Mouse (Mus musculus) heart, adult 18-20 months (tissue): ENCODE measurements around the gene Kmt2b. TPM values are rescaled to one million over a fixed set of nuclear protein-coding genes. Genes with fewer than 3 reads are reported as not detected.
A peak's percentile ranks its signal among the peaks of the same experiment; 100 is the strongest.

Source experiments
- DNase-seq, 2 experiments: peaks; one replicate each; pipeline ENCODE4 v3.0.0; 2021 to 2022; ENCODE audit warnings: mixed read lengths in 1 of 2
- microRNA-seq, 2 experiments: library from miRNA; unstranded; fragments of <30 nt; microRNA quantifications; one replicate each; pipeline ENCODE4 v1.2.0; 2022
- total RNA-seq, 2 experiments: library from RNA; stranded (reverse); gene quantifications; 2 replicates each; pipeline ENCODE4 v1.2.3; 2021

Gene Kmt2b
- total RNA-seq, 2 experiments from 2014 or later: 13.6 to 18.3 TPM

GRCm38 (mm10) chr7:30534633-30535577 is 53.6 kb downstream of the Kmt2b start, which contains the start of gene Arhgap33:
TSS of gene Arhgap33 (minus strand) at chr7:30535060.
- peak; percentile 94 to 96 for DNase-seq

- DNase-seq: peak in 1 of 2 experiments; percentile 19
Measured at GRCm38 (mm10) chr7:30533941-30534632, 54.4 kb downstream of the Kmt2b start.

GRCm38 (mm10) chr7:30532931-30533330 is 55.6 kb downstream of the Kmt2b start:
- DNase-seq: peak; percentile 25 to 35

- no peak for DNase-seq
Measured at GRCm38 (mm10) chr7:30531291-30531815, 57.2 kb downstream of the Kmt2b start.

GRCm38 (mm10) chr7:30526981-30527380 is 61.5 kb downstream of the Kmt2b start:
- no peak for DNase-seq

- no peak for DNase-seq
Measured at GRCm38 (mm10) chr7:30526399-30526798, 62.1 kb downstream of the Kmt2b start.

- DNase-seq: no peak
Measured at GRCm38 (mm10) chr7:30525954-30526353, 62.6 kb downstream of the Kmt2b start.

- no peak for DNase-seq
Measured at GRCm38 (mm10) chr7:30524487-30524886, 64.0 kb downstream of the Kmt2b start.

GRCm38 (mm10) chr7:30522871-30523270 is 65.7 kb downstream of the Kmt2b start:
- no peak for DNase-seq

GRCm38 (mm10) chr7:30520856-30521255 is 67.7 kb downstream of the Kmt2b start:
- no peak for DNase-seq

- no peak for DNase-seq
Measured at GRCm38 (mm10) chr7:30520396-30520795, 68.1 kb downstream of the Kmt2b start.

Small RNAs within 50 kb of the gene (microRNA-seq; reads per million reads assigned to microRNA genes)
- 4.1 to 9.5 reads per million in 2 experiments for gene Gm38670
- gene Mir3569: 0 to 0.27 reads per million in 2 experiments

Other genes with a start within 250 kb of the Kmt2b start
- 1 to 10 TPM; 1.4 to 1.8 TPM for gene Lrfn3, start 226.0 kb downstream of the Kmt2b start, total RNA-seq
- 10 to 100 TPM; 18.9 to 22.2 TPM for gene Tyrobp, start 175.0 kb downstream of the Kmt2b start, total RNA-seq
- gene Hcst, start 168.9 kb downstream of the Kmt2b start, total RNA-seq: 1 to 10 TPM in 1 of 2 experiments, under 1 TPM in 1; 0.69 to 3.3 TPM
- gene Nfkbid, start 167.0 kb downstream of the Kmt2b start, total RNA-seq: under 1 TPM; 0.35 to 0.87 TPM
- gene Aplp1, start 143.2 kb downstream of the Kmt2b start, total RNA-seq: 1 to 10 TPM; 2.8 to 3.4 TPM
- not detected for gene Kirrel2, start 131.0 kb downstream of the Kmt2b start, total RNA-seq
- gene Nphs1, start 130.4 kb downstream of the Kmt2b start, total RNA-seq: not detected
- gene Prodh2, start 95.1 kb downstream of the Kmt2b start, total RNA-seq: not detected
- under 1 TPM; 0.36 to 0.50 TPM for gene Arhgap33, start 53.7 kb downstream of the Kmt2b start, total RNA-seq
- gene Hspb6, start 36.5 kb downstream of the Kmt2b start, total RNA-seq: 100 to 1,000 TPM; 845 to 870 TPM
- gene Proser3, start 36.4 kb downstream of the Kmt2b start, total RNA-seq: 1 to 10 TPM; 2.1 to 4.6 TPM
- 10 to 100 TPM; 16.8 to 18.8 TPM for gene Lin37, start 28.9 kb downstream of the Kmt2b start, total RNA-seq
- gene U2af1l4, start 25.4 kb downstream of the Kmt2b start, total RNA-seq: 10 to 100 TPM; 61.2 to 65.9 TPM
- gene Gm49396, start 25.4 kb downstream of the Kmt2b start, total RNA-seq: 1 to 10 TPM in 1 of 2 experiments, under 1 TPM in 1; 0.35 to 1.1 TPM
- gene Psenen, start 25.1 kb downstream of the Kmt2b start, total RNA-seq: 10 to 100 TPM; 80.1 to 84.4 TPM
- under 1 TPM; 0.50 to 0.77 TPM for gene Igflr1, start 23.3 kb downstream of the Kmt2b start, total RNA-seq
- under 1 TPM in 1 of 2 experiments, not detected in 1; 0.21 TPM for gene Zbtb32, start 10.2 kb upstream of the Kmt2b start, total RNA-seq
- under 1 TPM in 1 of 2 experiments, not detected in 1; 0.26 TPM for gene Upk1a, start 24.1 kb upstream of the Kmt2b start, total RNA-seq
- 1,000 to 10,000 TPM; 4,470 to 4,611 TPM for gene Cox6b1, start 37.4 kb upstream of the Kmt2b start, total RNA-seq
- gene Etv2, start 47.1 kb upstream of the Kmt2b start, total RNA-seq: not detected
- gene Rbm42, start 61.6 kb upstream of the Kmt2b start, total RNA-seq: 10 to 100 TPM; 46.0 to 49.1 TPM
- gene Haus5, start 76.3 kb upstream of the Kmt2b start, total RNA-seq: 1 to 10 TPM; 4.4 to 6.2 TPM
- gene Pmis2, start 82.9 kb upstream of the Kmt2b start, total RNA-seq: under 1 TPM; 0.40 to 0.67 TPM
- gene 2200002J24Rik, start 110.2 kb upstream of the Kmt2b start, total RNA-seq: not detected
- under 1 TPM in 1 of 2 experiments, not detected in 1; 0.51 TPM for gene Atp4a, start 123.5 kb upstream of the Kmt2b start, total RNA-seq
- 100 to 1,000 TPM; 238 to 252 TPM for gene Tmem147, start 140.8 kb upstream of the Kmt2b start, total RNA-seq
- gene Gapdhs, start 155.0 kb upstream of the Kmt2b start, total RNA-seq: not detected
- 1 to 10 TPM; 2.1 to 3.7 TPM for gene Sbsn, start 162.7 kb upstream of the Kmt2b start, total RNA-seq
- gene Dmkn, start 175.0 kb upstream of the Kmt2b start, total RNA-seq: 1 to 10 TPM; 1.0 to 3.5 TPM
- not detected for gene Krtdap, start 199.2 kb upstream of the Kmt2b start, total RNA-seq
- under 1 TPM; 0.23 to 0.35 TPM for gene Ffar2, start 235.0 kb upstream of the Kmt2b start, total RNA-seq